Mouse (Mus musculus): Measurements from ENCODE around the gene Sufu. TPM values are rescaled to one million over a fixed set of nuclear protein-coding genes. Genes with fewer than 3 reads are reported as not detected.

Gene Sufu
- total RNA-seq, 2 experiments from 2014 or later = 1.2 to 10.8 TPM

DNA sequence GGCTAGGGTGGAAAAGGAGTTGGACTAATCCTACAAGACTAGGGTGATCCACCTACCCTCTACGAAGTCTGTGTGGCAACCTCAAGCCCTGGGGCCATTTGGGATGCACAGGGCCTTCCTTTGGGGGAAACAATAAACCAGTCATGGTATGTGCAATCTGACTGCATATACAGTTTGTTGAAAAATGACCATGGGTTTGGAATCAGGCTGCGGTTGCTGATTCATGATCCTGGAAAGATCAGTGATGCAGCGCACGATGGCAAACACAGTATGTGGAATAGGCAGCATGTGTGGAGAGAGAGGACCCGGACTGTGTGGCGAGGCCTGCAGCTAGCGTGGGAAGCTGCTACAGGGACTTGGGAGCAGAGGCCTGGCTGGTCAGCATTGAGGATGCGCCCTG is 58.9 kb downstream of the Sufu start:
- no peak for ATAC-seq (replicated peaks; ENCODE audit: low FRiP score, poor library complexity, severe bottlenecking)

- ATAC-seq (replicated peaks; ENCODE audit: low FRiP score, poor library complexity, severe bottlenecking) = no peak
These were observed 59.5 kb downstream of the Sufu start for GRCm38 (mm10) chr19:46456018-46456735.

GRCm38 (mm10) chr19:46457798-46458197 is 61.1 kb downstream of the Sufu start:
- ATAC-seq (replicated peaks; ENCODE audit: low FRiP score, poor library complexity, severe bottlenecking) = no peak

DNA sequence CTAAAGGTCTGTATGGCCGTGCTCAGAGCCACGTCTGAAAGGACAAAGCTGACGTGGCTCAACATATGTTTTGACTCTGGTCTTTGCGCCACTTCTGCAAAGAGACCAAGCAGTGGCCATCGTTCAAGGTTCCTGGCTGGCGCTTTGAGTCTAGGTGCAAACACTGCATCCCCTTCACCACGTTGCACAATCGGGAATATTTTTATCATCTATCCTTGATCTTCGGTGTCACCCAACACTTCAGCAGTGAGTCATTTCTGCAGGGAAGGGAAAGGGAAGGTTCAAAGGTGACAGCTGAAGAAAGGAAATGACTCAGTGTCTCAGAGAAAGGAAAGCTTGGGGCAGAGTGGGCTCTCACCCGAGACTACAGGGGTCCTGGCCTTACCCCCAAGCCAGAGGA is 62.6 kb downstream of the Sufu start:
- ATAC-seq (replicated peaks; ENCODE audit: low FRiP score, poor library complexity, severe bottlenecking) = no peak

DNA sequence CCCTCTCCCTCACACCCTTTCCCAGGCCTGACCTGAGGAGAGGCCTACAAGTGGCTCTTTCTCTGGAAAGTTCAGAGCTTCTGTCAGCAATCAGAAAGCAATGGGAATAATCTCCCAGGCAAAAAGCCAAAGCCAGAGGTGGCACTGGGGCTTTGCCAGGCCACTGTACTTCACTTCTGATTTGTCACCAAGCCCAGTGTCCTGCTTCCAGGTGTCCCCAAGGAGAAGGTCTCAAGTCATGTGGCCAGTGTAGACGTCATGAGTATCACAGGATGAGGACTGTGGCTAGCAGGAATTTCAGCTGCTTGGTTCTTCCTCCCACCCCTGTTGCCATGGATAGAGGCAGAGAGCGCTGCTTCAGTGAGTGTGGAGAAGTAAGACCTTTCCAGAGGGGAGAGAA is 63.2 kb downstream of the Sufu start:
- ATAC-seq (replicated peaks; ENCODE audit: low FRiP score, poor library complexity, severe bottlenecking) = no peak

DNA sequence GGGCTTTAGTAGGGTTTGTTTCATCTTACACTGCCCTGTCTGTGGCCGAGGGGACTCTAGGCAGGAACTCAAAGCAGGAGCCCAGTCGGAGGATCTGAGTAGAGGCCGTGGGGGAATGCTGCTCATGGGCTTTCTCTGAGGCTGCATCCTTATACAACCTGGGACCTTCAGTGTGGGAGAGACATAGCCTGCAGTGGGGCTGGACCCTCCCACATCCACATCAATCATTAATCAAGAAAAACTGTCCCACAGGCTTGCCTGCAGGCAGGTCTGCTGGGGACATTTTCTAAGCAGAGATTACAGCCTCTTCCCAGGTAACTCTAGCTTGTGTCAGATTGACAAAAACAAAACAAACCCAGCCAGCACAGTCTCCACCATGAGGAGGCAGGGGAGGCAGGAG is 65.9 kb downstream of the Sufu start:
- no peak for ATAC-seq (replicated peaks; ENCODE audit: low FRiP score, poor library complexity, severe bottlenecking)

- ATAC-seq (replicated peaks; ENCODE audit: low FRiP score, poor library complexity, severe bottlenecking) = no peak
These were observed 66.8 kb downstream of the Sufu start for GRCm38 (mm10) chr19:46463446-46463845.

DNA sequence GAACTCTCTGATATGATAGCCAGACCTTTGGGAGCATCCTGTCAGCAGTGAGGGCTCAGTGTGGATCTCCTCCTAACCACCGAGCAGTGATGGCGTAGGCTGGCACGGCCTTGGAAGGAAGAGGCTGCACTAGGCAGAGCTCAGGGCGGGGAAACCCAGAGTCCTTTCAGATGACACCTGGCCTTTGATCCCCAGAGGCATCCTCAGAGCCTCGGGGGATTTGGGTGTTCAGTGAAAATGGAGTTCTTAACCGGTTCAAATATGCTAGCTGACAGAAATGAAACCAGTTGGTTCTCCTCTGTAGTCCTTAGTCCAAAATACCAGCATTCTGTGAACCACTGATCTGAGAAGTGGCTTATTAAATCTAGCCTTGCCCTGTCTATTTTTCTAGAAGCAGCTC is 69.5 kb downstream of the Sufu start:
- no peak for ATAC-seq (replicated peaks; ENCODE audit: low FRiP score, poor library complexity, severe bottlenecking)

DNA sequence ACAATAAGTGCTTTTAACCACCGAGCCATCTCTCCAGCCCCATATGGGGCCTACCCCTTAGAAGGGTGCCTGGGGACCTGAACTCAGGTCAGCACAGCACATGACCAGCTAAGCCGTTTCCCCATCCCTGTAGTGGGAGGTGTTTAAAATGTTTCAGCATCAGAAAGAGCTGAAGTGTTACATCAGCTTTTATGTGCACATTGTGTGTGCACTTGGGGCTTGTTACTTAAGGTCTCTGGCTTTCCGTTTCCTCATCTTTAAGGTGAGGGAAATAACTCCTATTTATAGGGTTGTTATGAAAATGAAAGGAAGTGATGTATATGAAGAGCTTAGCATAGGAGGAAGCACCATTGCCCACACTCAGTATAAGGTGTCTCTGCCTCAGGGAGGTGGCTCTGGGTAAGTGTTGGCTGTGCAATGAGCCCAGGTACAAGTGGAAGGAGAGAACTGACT is 70.4 kb downstream of the Sufu start:
- ATAC-seq (replicated peaks; ENCODE audit: low FRiP score, poor library complexity, severe bottlenecking) = no peak

DNA sequence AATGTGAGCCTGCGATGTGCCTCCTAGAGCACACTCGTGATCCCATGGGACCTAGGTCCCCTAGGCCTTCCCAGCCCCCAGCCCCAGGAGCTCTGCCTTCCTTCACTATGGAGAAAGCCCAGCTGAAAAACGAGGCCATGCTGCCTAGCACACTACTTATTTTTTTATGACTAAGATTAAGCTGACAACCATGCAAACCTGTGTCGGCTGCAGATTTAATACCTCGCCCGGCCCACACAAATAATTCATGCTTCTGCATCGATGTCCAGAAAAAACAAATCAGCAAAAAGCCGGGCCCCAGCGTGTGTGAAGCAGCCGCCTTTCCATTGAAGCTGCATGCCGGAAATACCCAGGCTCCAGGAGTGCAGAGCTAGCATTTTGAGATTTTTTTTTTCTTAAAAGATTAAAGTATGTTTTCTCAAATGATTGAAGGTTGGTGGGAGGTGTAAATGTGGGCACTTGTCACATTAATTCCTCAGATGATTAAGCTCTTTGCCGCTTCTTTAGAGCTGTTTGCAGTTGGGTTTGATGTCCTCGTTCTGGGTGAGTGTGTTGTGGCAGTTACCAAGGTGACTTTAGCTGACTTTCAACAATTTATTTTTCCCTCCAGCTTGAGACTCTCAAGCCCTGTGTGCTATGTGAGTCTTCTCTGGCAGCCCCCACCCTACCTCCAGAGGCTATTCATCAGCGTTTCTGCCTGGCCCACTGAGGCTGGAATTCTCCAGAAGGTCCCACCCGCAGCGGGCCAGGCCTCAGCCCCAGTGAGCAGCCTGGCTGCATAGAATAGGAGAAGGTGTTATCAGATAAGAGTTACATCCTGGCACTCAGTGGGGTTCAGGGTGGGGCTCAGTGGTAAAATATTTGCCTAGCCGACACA is 73.9 kb downstream of the Sufu start:
- ATAC-seq (replicated peaks; ENCODE audit: low FRiP score, poor library complexity, severe bottlenecking) = no peak

DNA sequence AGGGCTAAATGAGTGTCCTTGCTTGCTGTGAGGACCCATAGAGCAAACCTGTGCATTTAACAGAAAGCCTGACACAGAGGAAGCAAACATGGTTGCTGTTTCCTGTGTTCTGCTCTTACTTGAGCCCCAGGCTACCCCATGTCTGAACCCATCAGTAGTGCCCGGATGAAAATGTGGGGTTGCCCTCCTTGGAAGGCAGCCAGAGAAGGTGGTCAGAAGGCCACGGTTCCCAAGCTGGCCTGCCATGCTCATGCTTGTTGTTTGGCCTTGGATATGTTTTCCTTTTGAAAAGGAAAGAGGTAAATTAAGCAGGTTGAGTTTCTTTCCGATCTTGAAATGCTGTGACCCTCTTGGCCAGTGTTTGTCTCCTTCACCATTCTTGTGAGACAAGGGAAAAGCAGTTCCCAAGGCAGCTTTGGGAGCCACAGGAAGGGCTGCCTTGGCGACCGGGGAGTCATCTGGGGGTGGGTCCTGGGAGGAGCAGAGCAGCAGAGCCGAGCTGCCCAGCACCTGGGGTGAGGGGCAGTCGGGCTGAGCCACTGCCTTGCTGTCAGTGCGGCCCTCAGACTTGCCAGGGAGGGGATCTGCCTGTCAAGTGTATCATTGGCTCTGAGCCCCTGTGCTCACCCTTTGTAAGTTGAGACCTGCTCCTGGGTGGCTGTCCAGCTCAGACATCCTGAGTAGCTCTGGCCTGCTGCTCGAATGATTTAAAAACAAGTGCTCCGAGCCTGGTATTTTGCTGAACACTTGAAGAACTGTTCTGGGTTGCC is 74.8 kb downstream of the Sufu start:
- ATAC-seq (replicated peaks; ENCODE audit: low FRiP score, poor library complexity, severe bottlenecking) = no peak

DNA sequence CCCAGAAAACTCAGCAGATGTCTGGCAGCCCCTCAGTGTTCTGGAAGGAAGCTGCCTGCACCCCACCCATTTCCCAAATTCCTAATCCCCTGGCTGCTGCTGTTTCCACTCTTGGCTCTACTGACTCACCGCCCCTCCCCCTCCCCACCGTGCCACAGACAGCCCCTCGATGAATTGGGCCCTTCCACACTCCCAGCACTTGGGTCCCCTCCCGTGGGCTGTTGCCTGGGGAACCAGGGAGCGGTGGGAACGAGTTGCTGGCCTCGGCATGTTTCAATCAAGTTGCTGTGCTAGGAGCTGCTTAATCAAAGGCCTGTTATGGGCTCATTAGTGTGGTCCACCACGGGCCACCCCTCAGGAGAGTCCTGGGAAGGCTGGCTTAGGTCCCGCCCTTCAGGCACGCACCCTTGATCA is 80.7 kb downstream of the Sufu start:
- no peak for ATAC-seq (replicated peaks; ENCODE audit: low FRiP score, poor library complexity, severe bottlenecking)

- ATAC-seq (replicated peaks; ENCODE audit: low FRiP score, poor library complexity, severe bottlenecking) = no peak
These were observed 81.5 kb downstream of the Sufu start for GRCm38 (mm10) chr19:46478242-46478641.

- 0 out of 2 replicates have a peak, but pooled peaks have one; percentile 12 for ATAC-seq (replicated peaks; ENCODE audit: low FRiP score, poor library complexity, severe bottlenecking)
These were observed 82.1 kb downstream of the Sufu start for GRCm38 (mm10) chr19:46478826-46479225.

DNA sequence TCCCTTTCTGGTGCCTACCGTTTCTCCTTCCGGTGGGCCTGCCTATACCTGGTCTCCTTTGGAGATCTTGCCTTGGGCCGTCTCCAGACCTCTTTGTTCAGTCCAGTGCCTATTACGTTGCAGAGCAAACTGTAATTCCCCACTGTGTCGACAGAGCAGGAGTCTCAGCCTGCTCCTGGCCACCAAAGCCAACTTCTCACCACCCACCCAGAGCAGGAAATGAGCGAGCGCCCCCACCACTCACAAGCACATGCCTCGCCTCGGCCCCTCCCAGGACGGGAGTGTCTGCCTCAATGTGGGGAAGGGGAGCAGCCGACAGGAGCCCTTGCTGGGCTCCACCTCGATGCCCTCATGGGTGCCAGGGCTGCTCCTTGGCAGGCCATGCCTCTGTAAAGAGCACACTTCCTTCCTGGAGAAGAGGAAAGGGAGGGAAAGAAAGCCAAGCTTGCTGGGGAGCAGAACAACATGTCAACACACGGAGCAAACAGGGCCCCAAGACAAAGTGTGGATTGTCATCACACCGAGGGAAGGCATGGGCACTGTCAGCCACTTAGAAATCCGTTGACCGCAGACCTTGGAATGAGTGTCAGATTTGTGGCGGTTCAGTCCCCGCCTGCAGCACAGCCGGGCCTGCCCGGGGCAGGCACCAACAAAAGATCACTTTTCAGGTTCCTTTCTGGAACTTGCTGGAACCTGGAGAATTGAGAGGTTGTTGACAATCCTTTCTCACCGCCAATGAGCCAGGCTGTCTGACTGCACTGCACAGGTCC is 82.8 kb downstream of the Sufu start:
- no peak for ATAC-seq (replicated peaks; ENCODE audit: low FRiP score, poor library complexity, severe bottlenecking)

- ATAC-seq (replicated peaks; ENCODE audit: low FRiP score, poor library complexity, severe bottlenecking) = no peak
These were observed 84.1 kb downstream of the Sufu start for GRCm38 (mm10) chr19:46480624-46481345.

DNA sequence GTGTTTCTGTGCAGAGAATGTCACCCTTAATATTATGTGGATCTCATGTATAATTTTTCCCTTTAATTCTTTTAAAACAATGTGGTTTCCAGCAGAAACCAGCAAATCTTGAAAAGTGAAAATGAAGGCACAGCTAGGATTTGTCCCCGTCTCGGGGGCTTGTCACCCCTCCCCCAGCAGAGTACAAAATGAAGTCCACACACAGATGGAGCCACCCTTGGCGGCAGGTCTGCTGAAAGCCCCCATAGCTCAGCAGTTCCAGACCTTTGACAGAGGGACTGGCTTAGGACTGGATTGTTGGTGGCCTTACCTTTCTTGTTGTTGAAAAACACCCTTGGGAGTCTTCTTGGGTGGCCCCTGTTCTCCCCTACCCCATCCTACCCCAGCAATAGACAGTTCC is 84.7 kb downstream of the Sufu start:
- ATAC-seq (replicated peaks; ENCODE audit: low FRiP score, poor library complexity, severe bottlenecking) = no peak

DNA sequence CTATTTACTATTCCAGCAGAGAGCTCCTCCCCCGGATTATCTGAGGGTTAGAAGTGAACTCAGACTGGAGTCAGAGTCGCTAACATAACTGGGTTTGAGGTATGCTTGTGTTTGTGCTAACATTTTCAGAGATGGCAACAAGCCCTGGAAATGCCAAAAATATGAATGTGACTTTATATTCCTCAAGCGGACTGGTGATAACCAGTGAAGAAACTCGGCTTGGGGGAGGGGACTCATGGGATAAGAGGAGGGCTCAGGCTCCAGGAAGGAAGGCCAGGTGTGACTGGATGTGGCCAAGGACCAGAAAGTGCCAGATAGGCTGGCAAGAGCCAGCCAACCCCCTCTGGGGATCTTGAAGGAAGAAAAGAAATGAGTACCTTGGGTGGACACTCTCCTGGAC is 85.1 kb downstream of the Sufu start:
- no peak for ATAC-seq (replicated peaks; ENCODE audit: low FRiP score, poor library complexity, severe bottlenecking)

GRCm38 (mm10) chr19:46482896-46483516 is 86.3 kb downstream of the Sufu start:
- no peak for ATAC-seq (replicated peaks; ENCODE audit: low FRiP score, poor library complexity, severe bottlenecking)

Data from erythroblast, adult 5-6 weeks (primary cell).